Mouse (Mus musculus) B cell, adult 2 months (primary cell): ENCODE results near the gene Pik3ap1.

ENCODE experiments used
- DNase-seq, 2 experiments: peaks; one replicate each; pipeline ENCODE4 v3.0.0; 2022

Pik3ap1 gene

DNA sequence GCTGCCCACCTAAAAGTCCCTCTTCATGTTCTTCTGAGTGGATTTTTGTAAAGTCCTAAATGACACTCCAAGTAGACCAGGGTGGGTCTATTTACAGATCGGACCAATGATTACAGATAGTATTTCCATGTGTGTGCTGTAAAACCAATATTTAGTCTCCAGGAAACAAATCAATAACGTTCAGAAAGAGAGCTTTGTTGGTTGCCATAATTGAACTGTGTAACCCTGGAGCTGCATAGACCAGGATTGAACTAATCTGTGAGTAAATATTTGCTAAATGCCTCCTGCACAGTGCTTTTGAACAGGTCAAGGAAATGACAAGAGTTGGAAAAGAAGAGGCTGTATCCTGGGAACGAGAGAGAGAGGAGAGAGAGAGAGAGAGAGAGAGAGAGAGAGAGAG, 109.3 kb downstream of the Pik3ap1 start:
- no peak for DNase-seq

DNA sequence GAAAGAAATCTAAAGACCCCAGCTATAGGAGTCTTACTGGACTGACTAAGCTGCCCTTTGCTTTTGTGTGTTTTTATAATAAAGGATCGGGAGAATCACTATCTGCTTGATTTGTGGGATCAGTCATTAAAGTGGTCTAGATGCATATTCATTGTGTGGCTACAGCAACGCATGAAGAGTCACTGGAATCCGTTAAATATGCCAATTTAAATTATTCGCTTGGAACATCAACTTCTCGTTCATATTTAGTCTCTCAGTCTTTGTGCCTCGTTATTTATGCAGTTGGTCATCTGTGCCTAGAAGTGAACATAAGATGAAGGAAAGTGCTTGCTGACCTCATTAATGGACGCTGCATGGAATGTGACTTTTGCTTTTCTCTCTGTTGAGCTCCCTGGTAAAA, 114.0 kb downstream of the Pik3ap1 start:
- no peak for DNase-seq

DNA sequence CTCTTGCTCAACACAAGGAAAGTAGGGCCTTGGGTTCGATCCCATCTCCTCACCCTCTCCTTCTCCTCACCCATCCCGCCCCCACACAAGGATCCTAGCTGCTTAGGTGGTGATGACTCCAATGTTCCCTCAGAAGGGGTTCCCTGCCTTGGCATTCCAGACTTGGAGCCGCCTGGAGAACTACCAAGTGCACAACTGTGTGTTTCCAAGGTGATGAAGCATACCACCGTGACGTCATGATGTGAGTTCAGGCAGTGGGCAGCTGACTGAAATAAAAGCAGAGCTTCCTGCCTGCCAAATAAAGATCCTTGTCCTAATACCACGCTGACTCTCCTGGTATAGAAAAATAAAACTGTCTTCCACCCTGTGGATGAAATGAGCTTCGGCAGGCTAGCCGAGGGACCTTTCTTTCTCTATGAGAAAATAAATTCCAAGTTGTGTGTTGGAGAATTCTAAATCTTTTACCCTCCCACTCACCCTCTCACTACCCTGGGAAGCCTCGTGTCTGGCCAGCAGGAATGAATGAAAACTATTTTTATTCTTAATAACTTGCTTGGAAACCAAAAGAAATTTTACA, 114.7 kb downstream of the Pik3ap1 start:
- no peak for DNase-seq

DNA sequence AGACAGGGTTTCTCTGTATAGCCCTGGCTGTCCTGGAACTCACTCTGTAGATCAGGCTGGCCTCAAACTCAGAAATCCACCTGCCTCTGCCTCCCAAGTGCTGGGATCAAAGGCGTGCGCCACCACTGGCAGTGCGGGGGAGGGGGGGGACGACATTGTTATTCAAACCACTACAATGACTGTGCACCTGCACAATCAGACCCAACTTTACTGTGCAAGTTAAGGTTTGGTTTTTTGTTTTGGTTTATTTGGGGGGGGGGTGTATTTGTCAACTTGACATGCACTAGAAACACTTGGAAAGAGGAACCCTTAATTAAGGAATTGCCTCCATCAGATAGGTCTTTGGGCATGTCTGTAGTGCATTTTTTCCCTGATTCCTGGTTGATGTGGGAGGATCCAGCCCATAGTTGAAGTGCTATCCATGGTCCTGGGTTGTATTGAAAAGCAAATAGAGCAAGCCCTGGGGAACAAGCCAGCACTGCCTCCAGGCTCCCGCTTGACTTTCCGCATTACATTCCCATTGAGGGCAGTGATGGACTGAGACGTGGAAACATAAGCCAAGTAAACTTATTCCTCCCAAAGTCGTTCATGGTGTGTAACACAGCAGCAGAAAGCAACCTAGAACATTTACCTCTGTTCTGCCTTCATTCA, 118.5 kb downstream of the Pik3ap1 start:
- no peak for DNase-seq

DNA sequence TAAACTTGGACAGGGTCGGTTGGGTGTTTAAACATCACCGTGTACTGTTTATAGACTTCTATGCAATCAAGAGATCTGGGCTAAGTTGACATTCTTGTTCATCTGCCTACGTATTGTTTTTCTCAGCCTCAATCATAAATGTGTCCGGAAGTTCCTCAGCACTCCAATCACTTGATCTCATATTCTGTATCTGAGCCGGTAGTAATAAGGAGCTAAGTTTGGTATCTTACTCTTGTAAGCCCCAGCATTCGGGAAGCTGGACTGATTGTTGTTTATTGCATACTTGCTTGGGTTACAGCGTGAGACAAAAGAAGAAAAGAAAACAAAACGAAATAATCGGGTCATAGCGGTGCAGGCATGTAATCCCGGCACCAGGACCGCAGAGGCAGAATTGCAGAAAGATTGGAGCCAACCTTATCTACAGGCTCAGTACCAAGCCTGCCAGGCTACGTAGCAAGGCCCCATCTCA, 120.5 kb downstream of the Pik3ap1 start:
- no peak for DNase-seq

DNA sequence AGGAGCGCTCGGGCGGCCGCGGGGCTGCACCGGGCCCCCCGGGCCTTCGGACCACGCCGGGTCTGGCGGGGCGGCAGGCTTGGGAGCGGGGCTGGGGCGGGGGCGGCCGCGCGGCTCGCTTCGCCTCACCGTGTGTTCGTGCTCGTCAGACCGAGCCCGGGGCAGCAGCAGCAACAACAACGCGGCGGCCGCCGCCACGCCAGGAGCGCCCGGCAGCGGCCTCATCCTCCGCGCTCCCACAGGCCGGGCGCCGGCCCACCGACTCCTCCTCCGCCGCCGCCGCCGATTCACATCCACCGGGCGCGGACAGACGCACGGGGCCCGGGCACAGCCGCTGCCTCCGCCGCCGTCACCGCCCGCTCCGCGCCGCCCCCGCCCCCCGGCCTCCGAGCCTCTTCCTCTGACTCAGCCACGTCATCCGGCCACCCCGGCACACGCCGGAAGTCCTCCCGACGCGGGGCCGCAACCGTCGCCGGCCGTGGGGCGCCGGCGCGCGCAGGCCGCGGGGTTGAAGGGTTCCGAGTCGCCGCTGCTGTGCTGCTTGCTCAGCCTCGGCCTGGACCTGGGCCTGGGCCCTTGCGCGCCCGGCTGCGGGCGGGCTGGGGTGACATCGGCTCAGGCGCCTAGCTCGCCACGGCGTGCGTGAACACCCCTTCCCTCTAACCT, 121.1 kb downstream of the Pik3ap1 start, which contains the start of gene Tm9sf3:
TSS of gene Tm9sf3 (minus strand) at position 368 of the 666 bp plus-strand sequence.
- peak; percentile 88 to 89 for DNase-seq

DNA sequence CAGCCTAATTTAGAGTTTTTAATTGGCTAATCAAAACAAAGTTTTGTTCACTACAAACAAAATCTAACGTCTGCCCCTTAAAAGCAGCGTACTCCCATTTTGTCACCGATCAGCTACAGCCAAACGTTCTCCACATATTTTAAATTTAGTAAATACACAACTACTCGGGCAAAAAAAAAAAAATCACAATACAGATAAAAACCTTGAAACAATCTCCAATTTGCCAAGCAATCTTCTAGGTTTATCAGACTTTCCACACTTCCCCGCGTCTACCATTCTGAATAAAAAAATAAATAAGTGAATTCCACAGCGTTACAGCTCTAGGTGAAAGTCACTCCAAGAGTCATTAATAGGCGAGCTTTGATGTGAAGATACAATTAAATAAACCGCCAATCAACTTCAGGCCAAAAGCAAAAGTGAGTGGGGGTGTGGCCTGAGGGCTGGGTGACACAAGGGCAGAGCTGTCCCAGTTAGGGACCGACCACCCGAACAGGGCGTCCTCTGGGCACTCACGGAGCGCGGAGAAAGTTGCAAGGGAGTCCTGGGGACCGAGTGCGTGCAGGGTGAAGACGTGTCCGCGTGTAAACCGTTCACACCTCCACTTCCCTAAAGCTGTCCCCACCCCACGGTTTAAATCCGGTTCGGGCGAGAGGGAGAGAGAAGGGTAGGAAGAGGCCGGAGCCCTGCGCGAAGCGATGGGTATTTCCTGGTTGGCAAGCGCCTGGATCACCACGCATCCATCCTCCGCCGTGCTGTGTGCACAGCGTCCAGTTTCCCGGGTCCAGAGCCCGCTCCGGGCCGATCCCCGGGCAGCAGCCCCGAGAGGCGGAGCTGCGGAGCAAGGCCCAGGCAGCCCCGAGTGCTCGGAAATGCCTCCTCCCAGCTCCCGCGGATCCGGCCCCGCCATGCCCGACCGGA, 121.9 kb downstream of the Pik3ap1 start:
- peak; percentile 71 to 77 for DNase-seq

DNA sequence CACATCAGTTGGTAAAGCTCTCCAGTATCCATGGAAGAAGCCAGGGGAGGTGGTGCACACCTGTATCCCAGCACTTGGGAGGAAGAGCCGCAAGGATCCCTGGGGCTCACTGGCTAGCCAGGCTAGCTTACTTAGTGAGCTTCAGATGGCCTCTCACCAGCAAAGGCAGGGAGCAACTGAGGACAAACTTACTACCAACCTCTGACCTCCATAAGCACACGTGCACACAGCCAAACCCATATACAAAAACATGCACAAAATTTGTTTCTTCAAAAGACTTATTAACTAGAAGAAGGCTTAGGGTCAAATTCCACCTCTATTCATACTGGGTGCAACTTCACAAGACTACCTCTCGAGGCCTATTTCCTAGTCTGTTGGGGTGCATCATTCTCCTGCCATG, 124.2 kb downstream of the Pik3ap1 start:
- no peak for DNase-seq

DNA sequence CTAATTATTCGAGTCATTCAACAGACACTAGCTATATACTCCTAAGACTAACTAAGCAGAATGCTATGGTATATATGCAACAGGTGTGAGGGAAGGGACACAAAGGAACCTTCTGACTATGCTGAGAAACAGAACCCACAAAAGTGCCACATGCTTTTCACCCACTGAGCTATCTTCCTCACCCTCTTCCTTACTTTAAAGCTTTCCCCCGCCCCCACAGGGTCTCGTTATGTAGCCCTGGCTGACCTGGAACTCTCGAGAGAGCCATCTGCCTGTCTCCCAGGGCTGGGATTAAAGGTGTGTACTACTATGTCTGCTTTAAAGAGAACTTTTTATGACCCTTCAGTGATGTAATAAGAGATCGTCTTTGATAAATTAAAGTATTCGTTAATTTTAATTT, 125.6 kb downstream of the Pik3ap1 start:
- DNase-seq: no peak

DNA sequence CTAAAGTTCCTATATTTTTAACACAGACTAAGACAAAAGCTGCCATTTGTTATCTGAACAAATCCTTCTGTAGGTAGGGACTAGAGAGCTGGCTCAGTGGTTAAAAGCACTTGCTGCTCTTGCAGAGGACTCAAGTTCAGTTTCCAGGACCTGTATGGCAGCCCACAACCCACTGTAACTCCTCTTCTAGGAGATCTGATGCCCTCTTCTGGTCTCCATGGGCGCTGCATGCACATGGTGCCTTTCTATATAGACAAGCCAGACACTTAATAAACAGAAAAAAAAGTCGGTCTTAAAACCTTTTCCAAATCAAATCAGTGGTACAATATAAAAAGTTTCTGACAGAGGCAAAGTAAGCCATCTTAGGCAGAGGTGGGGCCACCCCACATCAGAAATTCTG, 126.2 kb downstream of the Pik3ap1 start:
- DNase-seq: peak; percentile 75 to 79

DNA sequence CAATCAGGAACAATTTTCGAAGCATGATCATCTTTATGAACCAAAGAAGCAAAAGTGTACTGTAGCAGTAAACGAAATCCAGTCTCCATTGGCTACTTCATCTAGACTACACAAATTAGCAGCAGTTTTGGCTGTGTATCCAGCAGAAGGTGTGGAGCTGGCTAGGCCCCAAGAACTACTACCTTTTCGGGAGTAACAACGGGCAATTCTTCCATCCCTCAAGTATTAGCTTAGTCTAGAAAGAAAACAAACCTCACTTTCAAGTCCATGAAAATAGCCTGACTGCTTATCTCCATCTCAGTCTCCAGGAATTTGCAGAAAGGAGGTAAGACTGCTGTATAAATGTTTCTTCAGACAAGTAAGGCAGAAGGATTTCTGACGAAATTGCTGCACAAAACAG, 130.3 kb downstream of the Pik3ap1 start:
- DNase-seq: no peak

DNA sequence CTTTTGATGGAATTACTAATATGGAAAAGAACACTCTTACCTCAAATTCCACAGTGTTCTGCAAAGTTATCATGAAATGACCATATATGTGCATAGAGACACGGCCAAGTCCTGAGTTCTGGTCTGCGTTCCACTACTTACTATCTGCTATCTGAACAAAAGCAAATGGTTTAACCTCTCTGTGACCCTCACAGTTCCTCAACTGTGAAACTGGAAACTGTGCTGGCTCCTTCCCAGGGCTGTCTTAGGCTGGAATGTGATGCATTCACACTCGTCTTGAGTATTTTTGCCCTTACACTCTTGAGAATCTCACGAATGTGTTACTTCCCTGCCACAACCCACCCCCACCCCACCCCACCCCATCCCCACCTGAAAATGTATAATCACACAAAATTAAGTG, 135.9 kb downstream of the Pik3ap1 start:
- DNase-seq: no peak

DNA sequence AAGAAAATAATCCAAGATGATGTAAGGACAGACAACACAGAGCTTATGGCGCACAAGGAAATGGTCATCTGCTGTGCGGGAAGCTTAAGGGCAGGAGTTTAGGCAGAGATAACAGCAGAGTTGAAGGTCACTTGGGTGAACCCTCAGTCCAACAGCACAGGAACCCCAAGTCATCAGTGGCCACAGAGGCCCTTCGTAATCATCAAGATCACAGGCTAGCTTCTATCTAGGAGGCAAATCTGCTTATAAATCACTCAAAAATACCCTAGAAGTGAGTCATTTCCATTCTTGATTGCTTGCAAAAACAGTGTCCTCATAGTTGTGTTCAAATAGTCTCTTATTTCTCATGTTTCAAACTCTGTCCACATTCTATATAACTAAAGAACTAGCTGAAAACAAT, 136.6 kb downstream of the Pik3ap1 start:
- no peak for DNase-seq

DNA sequence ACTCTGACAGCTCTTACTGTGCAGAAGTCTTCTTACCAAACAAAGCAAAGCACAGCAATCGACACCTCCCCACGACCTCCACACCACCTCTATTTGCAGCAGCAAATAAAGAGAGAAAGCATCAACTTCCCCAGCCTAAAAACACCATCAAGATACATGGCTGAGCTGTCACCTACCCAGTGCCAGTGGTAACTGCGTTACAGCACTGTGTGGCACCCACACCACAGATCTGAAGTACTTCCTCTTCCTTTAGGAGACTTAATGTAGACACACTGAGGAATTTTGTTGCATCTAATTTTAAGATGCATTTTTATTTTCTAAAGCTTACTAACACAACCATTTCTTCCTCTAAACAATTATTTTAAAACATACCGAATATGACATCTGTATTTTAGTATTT, 138.6 kb downstream of the Pik3ap1 start:
- no peak for DNase-seq

DNA sequence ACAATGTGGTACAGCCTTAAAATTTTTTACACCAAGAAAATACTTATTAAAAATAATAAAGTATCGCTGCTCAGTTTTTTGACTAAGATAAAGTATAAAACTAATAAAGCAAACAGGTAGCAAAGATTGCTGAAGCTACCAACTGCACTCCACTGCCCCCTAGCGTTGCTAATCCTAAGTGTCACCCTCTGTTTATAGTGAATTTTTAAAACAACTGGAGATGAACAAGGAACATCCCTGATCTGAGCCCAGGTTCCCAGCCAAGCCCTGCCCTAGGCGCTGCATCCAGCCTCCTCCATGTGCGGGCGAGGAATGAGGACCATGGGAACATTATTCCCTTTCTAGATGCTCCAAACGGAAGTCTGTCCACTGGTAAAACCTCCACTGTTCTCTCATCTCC, 140.3 kb downstream of the Pik3ap1 start:
- peak; percentile 69 to 73 for DNase-seq

DNA sequence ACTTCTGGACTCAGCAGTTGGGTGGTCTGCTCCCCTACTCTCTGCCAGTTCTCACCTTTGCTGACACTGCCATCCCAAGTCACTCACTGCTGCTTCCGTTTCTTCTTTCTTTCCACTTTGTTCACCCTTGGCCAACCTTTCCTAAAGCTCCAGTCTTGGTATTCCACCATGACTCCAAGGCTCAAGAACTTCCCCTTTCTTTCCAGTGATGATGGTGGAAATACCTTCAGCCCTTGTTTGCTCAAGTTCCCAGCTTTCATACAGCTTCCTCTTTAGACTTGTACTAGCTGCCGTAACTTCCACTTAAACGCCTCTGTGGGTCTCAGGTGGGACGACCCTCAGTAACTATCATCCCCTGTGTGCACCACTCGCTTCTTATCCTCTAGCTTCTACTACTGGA, 142.9 kb downstream of the Pik3ap1 start:
- no peak for DNase-seq

DNA sequence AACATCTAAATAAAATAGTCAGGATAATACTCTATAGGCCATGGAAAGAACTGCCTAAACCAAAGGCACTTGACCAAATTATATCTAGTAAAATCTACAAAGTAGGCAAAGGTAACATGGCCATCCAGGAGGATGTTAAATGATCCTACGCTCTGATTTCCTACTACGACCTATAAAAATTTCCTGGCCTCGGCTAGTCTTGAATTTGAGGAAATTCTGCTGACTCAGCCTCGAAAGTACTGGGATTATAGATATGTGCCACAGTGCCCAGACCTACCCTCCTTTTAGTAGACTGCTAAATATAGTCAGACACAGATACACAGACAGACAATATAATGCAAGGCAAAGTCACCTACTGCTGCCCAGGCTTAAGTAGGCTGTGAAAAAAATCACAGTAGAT, 151.2 kb downstream of the Pik3ap1 start:
- DNase-seq: no peak
